Mouse (Mus musculus): ENCODE data around the gene Depdc1b.

DNA sequence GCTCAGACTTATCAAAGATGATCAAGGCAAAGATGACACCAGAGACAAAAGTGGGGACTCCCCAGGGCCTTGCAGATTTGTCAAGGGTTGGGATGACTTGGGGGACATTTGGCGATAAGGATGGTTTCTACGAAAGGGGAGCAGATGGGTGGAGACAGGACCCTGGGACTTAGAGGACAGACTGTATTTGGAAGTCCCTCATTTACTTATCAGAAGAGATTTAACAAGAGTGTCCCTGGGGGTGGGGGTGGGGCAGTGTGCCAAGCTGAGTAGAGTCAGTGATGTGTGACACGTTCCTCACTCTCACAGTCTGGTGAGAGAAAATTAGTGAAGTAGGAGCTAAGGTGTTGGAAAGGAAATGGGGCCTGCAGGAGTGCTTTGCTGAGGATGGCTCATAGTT lies 42.1 kb downstream of the Depdc1b start:
- TF ChIP-seq CHD2 (IDR thresholded peaks at IDR 0.05; ENCODE audit: low read depth, low read length) (no peak), HCFC1 (IDR thresholded peaks at IDR 0.05; ENCODE audit: borderline replicate concordance, insufficient read depth, low read length) (no peak), ZC3H11A (IDR thresholded peaks at IDR 0.05; ENCODE audit: borderline replicate concordance, low read depth, low read length) (no peak), MAFK (IDR thresholded peaks at IDR 0.05; ENCODE audit: insufficient read depth, low read depth, low read length) (no peak)

Data from ES-E14 (cell line).